Mouse (Mus musculus) MEL (cell line): ENCODE data around the gene Bcorl1. TPM values are rescaled to one million over a fixed set of nuclear protein-coding genes. Genes with fewer than 3 reads are reported as not detected.

ENCODE experiments used
- DNase-seq: peaks from one replicate; pipeline ENCODE4 v3.0.0; 2011; ENCODE audit warnings: low read depth, low spot score
- H3K27ac ChIP-seq: 2 replicates; pipeline ENCODE4 v1.5.1; 2012; ENCODE audit warnings: low read depth, mild to moderate bottlenecking, control low read depth, low read length, moderate library complexity; ENCODE audit not compliant: control insufficient read depth
- H3K27me3 ChIP-seq, 2 experiments: fragments of 150-350 bp in 1 of 2; sonication (generic) in 1 of 2; 2 replicates each; pipeline ENCODE4 v1.6.1; 2012; ENCODE audit warnings: low read length in 2 of 2, mild to moderate bottlenecking in 2 of 2, improper control_type of control experiment in 1 of 2, moderate library complexity in 1 of 2; ENCODE audit not compliant: insufficient read depth in 2 of 2, control insufficient read depth in 1 of 2
- H3K36me3 ChIP-seq, 2 experiments: 2 replicates each; pipeline ENCODE4 v1.6.1; 2012 to 2014; ENCODE audit warnings: low read length in 2 of 2, improper control_type of control experiment in 1 of 2, inconsistent platforms in 1 of 2, mild to moderate bottlenecking in 1 of 2; ENCODE audit not compliant: insufficient read depth in 2 of 2, control insufficient read depth in 1 of 2
- H3K4me1 ChIP-seq, 2 experiments: fragments of 150-350 bp in 1 of 2; sonication (generic) in 1 of 2; 2 replicates each; pipeline ENCODE4 v1.6.1; 2012; ENCODE audit warnings: low read length in 2 of 2, improper control_type of control experiment in 1 of 2, mild to moderate bottlenecking in 1 of 2; ENCODE audit not compliant: insufficient read depth in 2 of 2, control insufficient read depth in 1 of 2
- H3K4me3 ChIP-seq, 2 experiments: fragments of 150-350 bp in 1 of 2; sonication (generic) in 1 of 2; 2 replicates each; pipeline ENCODE4 v1.5.1; 2012; ENCODE audit warnings: low read depth in 2 of 2, low read length in 2 of 2, mild to moderate bottlenecking in 2 of 2, moderate library complexity in 2 of 2, control low read depth in 1 of 2, improper control_type of control experiment in 1 of 2; ENCODE audit not compliant: control insufficient read depth in 1 of 2, insufficient read depth in 1 of 2
- H3K79me2 ChIP-seq: 2 replicates; pipeline ENCODE4 v1.6.1; 2012; ENCODE audit warnings: mild to moderate bottlenecking, low read length, moderate library complexity; ENCODE audit not compliant: control insufficient read depth, poor library complexity, insufficient read depth
- H3K9ac ChIP-seq: 2 replicates; pipeline ENCODE4 v1.6.1; 2012; ENCODE audit warnings: low read depth, mild to moderate bottlenecking, control low read depth, low read length, moderate library complexity; ENCODE audit not compliant: control insufficient read depth, poor library complexity, severe bottlenecking
- H3K9me3 ChIP-seq: fragments of 150-350 bp; sonication (generic); replicated peaks from 2 replicates; pipeline ENCODE4 v1.6.1; 2012; ENCODE audit warnings: mild to moderate bottlenecking, low read length, improper control_type of control experiment, moderate library complexity; ENCODE audit not compliant: insufficient read depth
- BHLHE40 ChIP-seq: IDR thresholded peaks from 2 replicates; pipeline ENCODE4 v1.6.1; 2012; ENCODE audit warnings: low read depth, mild to moderate bottlenecking, inconsistent platforms, low read length, improper control_type of control experiment, borderline replicate concordance
- CHD1 ChIP-seq: IDR thresholded peaks from 2 replicates; pipeline ENCODE4 v1.6.1; 2012; ENCODE audit warnings: low read depth, mild to moderate bottlenecking, inconsistent platforms, low read length, improper control_type of control experiment
- CHD2 ChIP-seq: IDR thresholded peaks from 2 replicates; pipeline ENCODE4 v1.6.1; 2011; ENCODE audit warnings: low read length, improper control_type of control experiment
- CTCF ChIP-seq, 3 experiments: IDR thresholded peaks in 2 of 3; conservative IDR thresholded peaks in 1 of 3; 2 replicates each; pipeline ENCODE4 v1.5.1; 2011 to 2012; ENCODE audit warnings: low read length in 3 of 3, low read depth in 2 of 3, mild to moderate bottlenecking in 2 of 3, improper control_type of control experiment in 1 of 3, inconsistent platforms in 1 of 3, mixed read lengths in 1 of 3, moderate library complexity in 1 of 3; ENCODE audit not compliant: control insufficient read depth in 1 of 3, insufficient read depth in 1 of 3, poor library complexity in 1 of 3, severe bottlenecking in 1 of 3
- E2F4 ChIP-seq: IDR thresholded peaks from 2 replicates; pipeline ENCODE4 v1.6.1; 2011; ENCODE audit warnings: low read depth, low read length, improper control_type of control experiment, borderline replicate concordance
- ELF1 ChIP-seq: IDR thresholded peaks from 2 replicates; pipeline ENCODE4 v1.6.1; 2014; ENCODE audit warnings: low read depth, mild to moderate bottlenecking, inconsistent platforms, low read length, improper control_type of control experiment, moderate library complexity
- EP300 ChIP-seq, 2 experiments: IDR thresholded peaks; 2 replicates each; pipeline ENCODE4 v1.6.1; 2011; ENCODE audit warnings: improper control_type of control experiment in 2 of 2, low read length in 2 of 2, low read depth in 1 of 2, mild to moderate bottlenecking in 1 of 2
- ETS1 ChIP-seq: IDR thresholded peaks from 2 replicates; pipeline ENCODE4 v1.6.1; 2012; ENCODE audit warnings: low read depth, mild to moderate bottlenecking, inconsistent platforms, low read length, improper control_type of control experiment, moderate library complexity
- GABPA ChIP-seq: IDR thresholded peaks from 2 replicates; pipeline ENCODE4 v1.6.1; 2012; ENCODE audit warnings: low read depth, mild to moderate bottlenecking, inconsistent platforms, low read length, improper control_type of control experiment, moderate library complexity
- GATA1 ChIP-seq: IDR thresholded peaks from 2 replicates; pipeline ENCODE4 v1.6.1; 2011; ENCODE audit warnings: low read depth, low read length, improper control_type of control experiment
- HCFC1 ChIP-seq: IDR thresholded peaks from 2 replicates; pipeline ENCODE4 v1.6.1; 2012; ENCODE audit warnings: low read depth, mild to moderate bottlenecking, inconsistent platforms, low read length, improper control_type of control experiment, moderate library complexity
- JUND ChIP-seq: IDR thresholded peaks from 2 replicates; pipeline ENCODE4 v1.6.1; 2011; ENCODE audit warnings: low read depth, mild to moderate bottlenecking, improper control_type of control experiment, low read length
- KAT2A ChIP-seq: conservative IDR thresholded peaks from 2 replicates; pipeline ENCODE4 v1.6.1; 2012; ENCODE audit warnings: low read depth, low read length, improper control_type of control experiment, inconsistent platforms
- MAFK ChIP-seq: IDR thresholded peaks from 2 replicates; pipeline ENCODE4 v1.6.1; 2011; ENCODE audit warnings: low read depth, mild to moderate bottlenecking, low read length, improper control_type of control experiment, borderline replicate concordance
- MAX ChIP-seq: IDR thresholded peaks from 2 replicates; pipeline ENCODE4 v1.6.1; 2011; ENCODE audit warnings: low read length, improper control_type of control experiment
- MAZ ChIP-seq: IDR thresholded peaks from 2 replicates; pipeline ENCODE4 v1.6.1; 2012; ENCODE audit warnings: low read depth, mild to moderate bottlenecking, inconsistent platforms, low read length, improper control_type of control experiment
- MEF2A ChIP-seq: IDR thresholded peaks from 2 replicates; pipeline ENCODE4 v1.6.1; 2014; ENCODE audit warnings: low read depth, mild to moderate bottlenecking, inconsistent platforms, low read length, improper control_type of control experiment; ENCODE audit not compliant: poor library complexity, insufficient replicate concordance, severe bottlenecking; ENCODE audit errors: extremely low read depth
- MXI1 ChIP-seq: IDR thresholded peaks from 2 replicates; pipeline ENCODE4 v1.6.1; 2011; ENCODE audit warnings: mild to moderate bottlenecking, low read depth, low read length, improper control_type of control experiment
- MYB ChIP-seq: IDR thresholded peaks from 2 replicates; pipeline ENCODE4 v1.6.1; 2011; ENCODE audit warnings: mild to moderate bottlenecking, low read depth, low read length, improper control_type of control experiment
- MYC ChIP-seq: IDR thresholded peaks from 2 replicates; pipeline ENCODE4 v1.6.1; 2011; ENCODE audit warnings: low read depth, mild to moderate bottlenecking, low read length, improper control_type of control experiment, moderate library complexity
- NELFE ChIP-seq: IDR thresholded peaks from 2 replicates; pipeline ENCODE4 v1.6.1; 2011; ENCODE audit warnings: low read depth, low read length, improper control_type of control experiment
- NRF1 ChIP-seq: IDR thresholded peaks from 2 replicates; pipeline ENCODE4 v1.6.1; 2014; ENCODE audit warnings: low read depth, mild to moderate bottlenecking, inconsistent platforms, low read length, improper control_type of control experiment, moderate library complexity; ENCODE audit not compliant: poor library complexity, insufficient read depth, severe bottlenecking
- POLR2A ChIP-seq, 2 experiments: IDR thresholded peaks; 2 replicates each; pipeline ENCODE4 v1.6.1; 2011 to 2012; ENCODE audit warnings: low read length in 2 of 2, mild to moderate bottlenecking in 2 of 2, control low read depth in 1 of 2, improper control_type of control experiment in 1 of 2, low read depth in 1 of 2, moderate library complexity in 1 of 2; ENCODE audit not compliant: control insufficient read depth in 1 of 2, insufficient read depth in 1 of 2, poor library complexity in 1 of 2
- POLR2AphosphoS5 ChIP-seq: IDR thresholded peaks from 2 replicates; pipeline ENCODE4 v1.6.1; 2012; ENCODE audit warnings: low read depth, borderline replicate concordance, mild to moderate bottlenecking, inconsistent platforms, low read length, moderate library complexity, mixed read lengths
- RAD21 ChIP-seq: IDR thresholded peaks from 2 replicates; pipeline ENCODE4 v1.6.1; 2011; ENCODE audit warnings: mild to moderate bottlenecking, low read depth, low read length, improper control_type of control experiment
- RCOR1 ChIP-seq: IDR thresholded peaks from 2 replicates; pipeline ENCODE4 v1.6.1; 2012; ENCODE audit warnings: low read depth, mild to moderate bottlenecking, inconsistent platforms, low read length, improper control_type of control experiment
- SIN3A ChIP-seq: IDR thresholded peaks from 2 replicates; pipeline ENCODE4 v1.6.1; 2012; ENCODE audit warnings: low read length, improper control_type of control experiment, inconsistent platforms
- SMC3 ChIP-seq: IDR thresholded peaks from 2 replicates; pipeline ENCODE4 v1.6.1; 2011; ENCODE audit warnings: low read depth, low read length, improper control_type of control experiment
- TAL1 ChIP-seq: IDR thresholded peaks from 2 replicates; pipeline ENCODE4 v1.6.1; 2012; ENCODE audit warnings: mild to moderate bottlenecking, inconsistent platforms, low read length, moderate library complexity, mixed read lengths
- TBP ChIP-seq: IDR thresholded peaks from 2 replicates; pipeline ENCODE4 v1.8.0; 2011; ENCODE audit warnings: low read depth, low read length, improper control_type of control experiment
- TCF12 ChIP-seq: IDR thresholded peaks from 2 replicates; pipeline ENCODE4 v1.6.1; 2014; ENCODE audit warnings: low read depth, mild to moderate bottlenecking, inconsistent platforms, low read length, improper control_type of control experiment, moderate library complexity
- UBTF ChIP-seq: IDR thresholded peaks from 2 replicates; pipeline ENCODE4 v1.6.1; 2012; ENCODE audit warnings: low read depth, mild to moderate bottlenecking, inconsistent platforms, low read length, improper control_type of control experiment, moderate library complexity, borderline replicate concordance; ENCODE audit not compliant: insufficient read depth
- USF1 ChIP-seq: IDR thresholded peaks from 2 replicates; pipeline ENCODE4 v1.6.1; 2014; ENCODE audit warnings: low read depth, mild to moderate bottlenecking, inconsistent platforms, low read length, improper control_type of control experiment, moderate library complexity
- ZC3H11A ChIP-seq: IDR thresholded peaks from 2 replicates; pipeline ENCODE4 v1.6.1; 2012; ENCODE audit warnings: low read depth, mild to moderate bottlenecking, inconsistent platforms, low read length, improper control_type of control experiment
- ZKSCAN1 ChIP-seq: IDR thresholded peaks from 2 replicates; pipeline ENCODE4 v1.6.1; 2012; ENCODE audit warnings: low read depth, mild to moderate bottlenecking, inconsistent platforms, low read length, improper control_type of control experiment, moderate library complexity
- ZMIZ1 ChIP-seq: IDR thresholded peaks from 2 replicates; pipeline ENCODE4 v1.6.1; 2012; ENCODE audit warnings: low read depth, mild to moderate bottlenecking, inconsistent platforms, low read length, improper control_type of control experiment, moderate library complexity
- ZNF384 ChIP-seq: IDR thresholded peaks from 2 replicates; pipeline ENCODE4 v1.6.1; 2012; ENCODE audit warnings: low read depth, mild to moderate bottlenecking, inconsistent platforms, low read length, improper control_type of control experiment
- polyA plus RNA-seq, 2 experiments: library from polyadenylated mRNA; stranded (reverse) in 1 of 2; unstranded in 1 of 2; fragments of >175 nt in 1 of 2; fragments of >200 nt in 1 of 2; gene quantifications; 2 replicates each; pipeline versions ENCODE4 v1.2.1 to v1.2.4; 2012; ENCODE audit warnings: low replicate concordance in 2 of 2, low read depth in 1 of 2; ENCODE audit not compliant: insufficient read length in 2 of 2, insufficient read depth in 1 of 2, missing spikeins in 1 of 2
- total RNA-seq: library from RNA; depleted of rRNA; stranded (reverse); fragments of 300-350 nt; gene quantifications from 2 replicates; pipeline ENCODE4 v1.2.3, GENCODE M21; 2012

The Bcorl1 gene
- total and polyA plus RNA-seq, 3 experiments = 3.0 to 12.9 TPM; not detected in 1

DNA sequence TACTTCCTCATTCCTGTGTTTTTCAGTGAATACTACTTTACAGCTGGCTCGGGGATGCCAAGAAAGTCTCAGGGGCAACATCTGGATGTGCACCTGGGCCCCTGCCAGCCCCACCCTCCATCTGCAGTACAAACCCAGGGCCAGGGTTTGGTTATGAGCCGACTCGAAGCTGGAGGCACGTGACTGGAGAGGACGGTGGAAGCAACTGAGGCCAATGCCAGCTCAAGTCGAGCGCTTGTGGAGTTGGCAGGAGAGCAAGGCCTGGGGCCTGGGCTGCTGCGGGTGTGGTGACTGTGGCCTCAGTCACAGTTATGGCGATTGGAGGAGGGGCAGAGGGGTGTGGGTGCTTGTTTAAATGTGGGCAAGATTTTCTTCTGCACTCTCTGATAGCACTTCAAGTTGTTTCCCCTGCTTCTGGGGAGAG lies 94.3 kb downstream of the Bcorl1 start:
- Histone ChIP-seq H3K36me3 (peaks cover 0 to 34% of the 10 kb centered on the region in 2 experiments; a peak in 2 of 4 replicates), H3K4me1 (peaks cover 16 to 53% of the 10 kb centered on the region in 2 experiments), H3K79me2 (peaks cover 5% of the 10 kb centered on the region; the same call in 1 of the 2 replicates), H3K9me3 (no peaks in the 10 kb centered on the region), H3K4me3 (no peak overlapping the region), H3K27me3 (no peaks in the 10 kb centered on the region), H3K9ac (no peak overlapping the region), H3K27ac (peak overlapping the region; percentile 51)
- peak; percentile 65 for DNase-seq
- TF ChIP-seq ZC3H11A (no peak), MYC (no peak), ELF1 (no peak), CHD1 (no peak), TCF12 (peak; percentile 36; the same call in 1 of the 2 replicates), POLR2AphosphoS5 (no peak), MAX (peak; percentile 60), RAD21 (no peak), ZKSCAN1 (no peak), MAZ (no peak), E2F4 (no peak), CHD2 (no peak), SMC3 (no peak), GABPA (no peak), MAFK (no peak), POLR2A (IDR thresholded peaks at IDR 0.05; ENCODE audit: control insufficient read depth in 1 of 2, insufficient read depth in 1 of 2, low read depth in 1 of 2, low read length in 2 of 2, poor library complexity in 1 of 2) (no peak), ETS1 (peak; percentile 70; the same call in 1 of the 2 replicates), SIN3A (peak; percentile 38; the same call in 1 of the 2 replicates), TBP (no peak), UBTF (no peak), USF1 (peak; percentile 87), ZMIZ1 (no peak), GATA1 (no peak), RCOR1 (no peak; the same call in 1 of the 2 replicates), EP300 (IDR thresholded peaks at IDR 0.05; ENCODE audit: low read depth in 1 of 2, low read length in 2 of 2) (peak; percentile 18 to 23; a peak in 1 of 4 replicates), ZNF384 (no peak), MXI1 (peak; percentile 66), HCFC1 (no peak), TAL1 (no peak; the same call in 1 of the 2 replicates), BHLHE40 (peak; percentile 73; the same call in 1 of the 2 replicates), KAT2A (no peak), NRF1 (no peak), MYB (no peak), CTCF (IDR thresholded peaks at IDR 0.05 in 2 of 3, conservative IDR thresholded peaks at IDR 0.05 in 1 of 3; ENCODE audit: control insufficient read depth in 1 of 3, insufficient read depth in 1 of 3, low read depth in 2 of 3, low read length in 3 of 3, poor library complexity in 1 of 3, severe bottlenecking in 1 of 3) (no peak), JUND (no peak), NELFE (no peak), MEF2A (no peak)
